Mouse (Mus musculus) left cerebral cortex, adult 2 months (tissue): ENCODE measurements around the gene Klhdc8a. TPM values are rescaled to one million over a fixed set of nuclear protein-coding genes. Genes with fewer than 3 reads are reported as not detected.

Experiments
- DNase-seq, 2 experiments: peaks; one replicate each; pipeline ENCODE4 v3.0.0; 2021 to 2022; ENCODE audit warnings: low spot score in 2 of 2, mixed read lengths in 1 of 2; ENCODE audit errors: extremely low spot score in 1 of 2
- H3K27ac ChIP-seq: fragments of 200-600 bp; 2 replicates; pipeline ENCODE4 v1.8.1; 2022
- H3K4me3 ChIP-seq: fragments of 200-600 bp; 2 replicates; pipeline ENCODE4 v1.8.1; 2022
- CTCF ChIP-seq: fragments of 200-600 bp; IDR thresholded peaks from 2 replicates; pipeline ENCODE4 v1.8.1; 2022; ENCODE audit warnings: antibody characterized with exemption, mild to moderate bottlenecking, moderate library complexity
- intact Hi-C: fragments of 180-260 bp; cut with DNase I; formaldehyde crosslinking; loops from one replicate; pipeline ENCODE4 v1.15.1; 2025
- total RNA-seq, 2 experiments: library from RNA; stranded (reverse); gene quantifications; 2 replicates each; pipeline ENCODE4 v1.2.3; 2021

Klhdc8a gene
- total RNA-seq, 2 experiments from 2014 or later, result 12.2 to 13.2 TPM

DNA sequence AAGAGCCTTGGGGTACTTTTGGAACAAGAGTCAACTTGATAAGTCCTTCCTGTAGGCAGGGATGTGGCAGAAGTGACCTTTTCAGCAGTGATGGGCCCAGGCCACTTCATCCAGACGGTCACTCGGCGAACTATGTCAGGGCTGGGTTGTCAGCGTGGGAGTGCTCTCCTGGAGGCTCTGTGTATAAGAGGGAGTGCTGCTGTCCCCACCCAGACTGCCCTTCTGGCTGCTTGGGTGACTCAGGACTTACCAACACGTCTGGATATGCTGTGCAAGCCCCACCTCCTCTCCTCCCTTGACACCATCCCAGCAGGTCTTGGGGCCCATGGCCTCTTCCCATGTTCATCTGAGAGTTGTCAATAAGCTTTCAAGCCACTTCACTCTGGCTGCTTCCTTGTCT, 55.0 kb downstream of the Klhdc8a start:
- intact Hi-C loops, result no loop called here
- TF ChIP-seq CTCF, result no peak

DNA sequence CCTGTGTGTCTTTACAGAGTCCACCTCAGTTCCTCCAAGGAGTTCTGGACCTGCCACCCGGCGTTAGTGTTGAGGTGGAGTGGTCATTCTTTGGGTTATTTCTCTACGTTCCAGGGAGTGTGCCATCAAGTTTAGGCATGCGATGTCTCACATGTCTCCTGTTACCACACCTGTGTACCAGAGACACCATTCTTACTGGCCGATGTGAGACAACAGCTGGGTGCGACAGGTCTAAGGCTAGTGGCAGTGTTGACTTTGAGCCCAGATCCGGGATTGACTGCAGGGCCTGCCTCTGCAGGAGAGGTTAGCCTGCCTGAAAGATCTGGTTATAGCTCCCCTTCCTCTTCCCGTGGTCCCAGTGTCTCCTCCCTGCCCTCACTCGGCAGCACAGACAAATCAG, 55.8 kb downstream of the Klhdc8a start:
- intact Hi-C loops, result loop anchor here (2.0 kb wide), 1 partner anchor 197 kb away; no protein-coding TSS in a partner anchor

More for the DNA sequence above, 55.0 kb downstream of the Klhdc8a start:
- Histone ChIP-seq H3K27ac (no peak overlapping the region), H3K4me3 (no peak overlapping the region)
- DNase-seq, result no peak

DNA sequence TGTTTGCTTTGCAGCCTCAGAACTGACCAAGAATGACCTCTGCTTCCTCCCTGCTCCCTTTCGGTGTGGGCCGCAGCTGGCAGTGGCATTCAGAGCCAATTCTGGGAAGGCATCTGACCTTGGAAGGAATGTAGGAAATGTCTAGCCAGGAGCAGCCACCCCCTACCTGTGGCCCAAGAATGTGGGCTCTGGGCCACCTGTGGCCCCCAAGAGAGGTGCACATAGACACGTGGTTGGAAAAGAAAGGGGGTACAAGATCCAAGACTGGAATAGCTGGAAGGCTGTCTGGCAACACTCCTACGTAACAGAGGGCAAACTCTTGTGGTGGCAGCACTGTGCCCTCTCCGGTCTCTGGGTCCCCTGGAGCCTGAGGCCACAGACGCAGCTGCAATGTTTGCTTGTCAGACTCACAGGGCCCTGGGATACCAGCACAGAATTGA, 56.8 kb downstream of the Klhdc8a start:
- no peak overlapping the region for H3K27ac ChIP-seq
- intact Hi-C loops, result loop anchor here (1.0 to 2.0 kb wide), 3 partner anchors 39 to 198 kb away; partner anchors contain the start of gene Nuak2
- no peak for TF ChIP-seq CTCF
- DNase-seq, result no peak
- no peak overlapping the region for H3K4me3 ChIP-seq

More for the DNA sequence above, 55.8 kb downstream of the Klhdc8a start:
- TF ChIP-seq CTCF, result no peak
- DNase-seq, result no peak
- Histone ChIP-seq H3K4me3 (no peak overlapping the region), H3K27ac (no peak overlapping the region)

DNA sequence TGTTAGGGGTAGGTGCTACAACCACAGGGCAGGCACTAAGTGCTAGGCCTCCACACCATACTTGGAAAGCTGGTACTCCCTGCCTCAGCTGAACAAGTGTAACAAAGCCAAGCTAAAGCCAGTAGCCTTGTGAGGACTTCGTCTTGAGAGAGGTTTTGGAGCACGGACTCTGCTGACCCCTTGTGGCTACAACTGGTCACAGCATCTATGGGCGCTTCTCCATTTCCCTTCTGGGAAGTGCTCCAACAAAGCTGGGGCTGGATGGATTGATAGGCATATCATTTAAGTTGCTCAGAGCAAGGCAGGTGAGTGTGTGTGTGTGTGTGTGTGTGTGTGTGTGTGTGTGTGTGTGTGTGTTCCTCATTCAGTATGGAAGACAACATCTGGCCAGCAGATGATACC, 57.4 kb downstream of the Klhdc8a start:
- DNase-seq, result peak; percentile 81 to 85
- intact Hi-C loops, result loop anchor here (1.0 to 2.0 kb wide), 4 partner anchors 40 to 235 kb away; partner anchors contain the start of gene Nuak2
- no peak overlapping the region for H3K27ac ChIP-seq
- H3K4me3 ChIP-seq, result no peak overlapping the region
- TF ChIP-seq CTCF, result peak; percentile 86

DNA sequence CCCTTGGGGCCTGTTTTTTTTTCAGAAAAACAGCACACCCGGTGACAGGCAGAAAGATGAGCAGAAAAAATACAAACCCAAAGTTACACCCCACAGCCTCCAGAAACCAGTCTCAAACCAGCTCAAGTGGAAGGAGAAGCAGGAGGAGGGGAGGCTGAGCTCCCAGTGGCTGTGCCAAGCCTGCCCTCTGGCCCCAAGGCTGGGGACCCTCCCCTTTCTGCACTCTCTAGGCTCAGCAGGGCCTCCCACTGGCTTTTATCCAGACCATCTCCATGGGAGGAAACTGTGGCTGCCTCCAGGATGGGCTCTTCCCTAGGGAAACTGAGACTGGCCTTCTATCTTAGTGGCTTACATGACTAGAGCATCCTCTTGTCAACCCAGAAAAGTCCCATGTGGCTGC, 58.4 kb downstream of the Klhdc8a start:
- no peak for TF ChIP-seq CTCF
- H3K27ac ChIP-seq, result no peak overlapping the region
- H3K4me3 ChIP-seq, result no peak overlapping the region
- no peak for DNase-seq
- intact Hi-C loops, result loop anchor here (1.0 kb wide), 1 partner anchor 236 kb away; no protein-coding TSS in a partner anchor

Other genes with a start within 250 kb of the Klhdc8a start
- 10 to 100 TPM; 80.0 to 85.2 TPM for gene Mfsd4a, start 230.6 kb upstream of the Klhdc8a start, total RNA-seq
- 10 to 100 TPM; 27.9 to 33.2 TPM for gene Cdk18, start 158.9 kb upstream of the Klhdc8a start, total RNA-seq
- 1 to 10 TPM; 3.9 to 6.8 TPM for gene Lemd1, start 107.2 kb upstream of the Klhdc8a start, total RNA-seq
- gene AC124108.1, start 107.2 kb upstream of the Klhdc8a start, total RNA-seq, result 1 to 10 TPM; 4.3 to 6.1 TPM
- gene Gm10188, start 68.9 kb upstream of the Klhdc8a start, total RNA-seq, result not detected
- gene Nuak2, start 17.5 kb downstream of the Klhdc8a start, total RNA-seq, result 1 to 10 TPM; 1.4 TPM
- gene Tmcc2, start 92.7 kb downstream of the Klhdc8a start, total RNA-seq, result 100 to 1,000 TPM; 178 to 192 TPM
- gene Dstyk, start 118.9 kb downstream of the Klhdc8a start, total RNA-seq, result 10 to 100 TPM; 44.9 to 45.5 TPM
- gene Rbbp5, start 178.7 kb downstream of the Klhdc8a start, total RNA-seq, result 10 to 100 TPM; 55.1 to 62.5 TPM
- 1 to 10 TPM; 3.9 to 4.4 TPM for gene Tmem81, start 207.6 kb downstream of the Klhdc8a start, total RNA-seq
- 10 to 100 TPM; 69.6 to 78.8 TPM for gene Cntn2, start 244.6 kb downstream of the Klhdc8a start, total RNA-seq